Mouse (Mus musculus) hindbrain, embryonic 13.5 days (tissue): Measurements from ENCODE around the gene Gm17660. TPM values are rescaled to one million over a fixed set of nuclear protein-coding genes. Genes with fewer than 3 reads are reported as not detected.

Source experiments
- ATAC-seq: fragments of 200-750 bp; cut with Nextera tagmentation; 2 replicates; pipeline ENCODE4 v1.8.0; 2017; ENCODE audit warnings: moderate TSS enrichment; ENCODE audit not compliant: low FRiP score
- H3K27ac ChIP-seq: fragments of 300-500 bp; sonication (generic); 2 replicates; pipeline ENCODE4 v1.5.1; 2015; ENCODE audit warnings: inconsistent platforms, mild to moderate bottlenecking, moderate library complexity
- H3K27me3 ChIP-seq: fragments of 300-500 bp; sonication (generic); 2 replicates; pipeline ENCODE4 v1.6.1; 2015; ENCODE audit warnings: mild to moderate bottlenecking, inconsistent platforms
- H3K36me3 ChIP-seq: fragments of 300-500 bp; sonication (generic); 2 replicates; pipeline ENCODE4 v1.6.1; 2015; ENCODE audit warnings: mild to moderate bottlenecking, inconsistent platforms
- H3K4me1 ChIP-seq: fragments of 300-500 bp; sonication (generic); replicated peaks from 2 replicates; pipeline ENCODE4 v1.6.1; 2015; ENCODE audit warnings: inconsistent platforms
- H3K4me2 ChIP-seq: fragments of 300-500 bp; sonication (generic); 2 replicates; pipeline ENCODE4 v1.6.1; 2015; ENCODE audit warnings: inconsistent platforms, mild to moderate bottlenecking, moderate library complexity
- H3K4me3 ChIP-seq: fragments of 300-500 bp; sonication (generic); 2 replicates; pipeline ENCODE4 v1.5.1; 2015; ENCODE audit warnings: mild to moderate bottlenecking, inconsistent platforms
- H3K9ac ChIP-seq: fragments of 300-500 bp; sonication (generic); 2 replicates; pipeline ENCODE4 v1.6.1; 2015; ENCODE audit warnings: mild to moderate bottlenecking, inconsistent platforms
- H3K9me3 ChIP-seq: fragments of 300-500 bp; sonication (generic); 2 replicates; pipeline ENCODE4 v1.6.1; 2016; ENCODE audit warnings: inconsistent platforms
- WGBS: fragments of 180-500 bp; shearing (Covaris S2); methylation state at CpG from one replicate; pipeline ENCODE4 v1.1.7; 2015; 5-methylcytosine and 5-hydroxymethylcytosine counted together
- polyA plus RNA-seq: library from polyadenylated mRNA; unstranded; fragments of >200 nt; fragmentation: Nextera tagmentation; extraction: Ambion mirVana; gene quantifications from 2 replicates; pipeline ENCODE4 v1.2.1, GENCODE M21; 2015

The Gm17660 gene
- polyA plus RNA-seq, 1 experiment from 2014 or later, result not detected

GRCm38 (mm10) chr5:104048139-104048538, 29.3 kb downstream of the Gm17660 start:
- Histone ChIP-seq H3K9me3 (no peaks in the 10 kb centered on the region), H3K27ac (no peak overlapping the region), H3K36me3 (peaks cover 26% of the 10 kb centered on the region), H3K4me2 (peak overlapping the region; percentile 66), H3K4me1 (peaks cover 14% of the 10 kb centered on the region), H3K4me3 (no peak overlapping the region; the same call in 1 of the 2 replicates), H3K27me3 (no peaks in the 10 kb centered on the region), H3K9ac (no peak overlapping the region)
- ATAC-seq, result no peak
- 55% methylated on average over 4 of the region's 4 CpGs for WGBS

GRCm38 (mm10) chr5:104047200-104048105, 30.0 kb downstream of the Gm17660 start:
- peaks cover 20% of the 10 kb centered on the region for H3K36me3 ChIP-seq
- 9% methylated on average over 19 of the region's 19 CpGs for WGBS
- no peaks in the 10 kb centered on the region for H3K9me3 ChIP-seq
- peak overlapping the region; percentile 89 for H3K27ac ChIP-seq
- ATAC-seq, result peak; percentile 30; the same call in 1 of the 2 replicates
- H3K4me1 ChIP-seq, result peaks cover 14% of the 10 kb centered on the region
- H3K9ac ChIP-seq, result peak overlapping the region; percentile 86
- H3K4me2 ChIP-seq, result peak overlapping the region; percentile 66
- peak overlapping the region; percentile 85 for H3K4me3 ChIP-seq
- no peaks in the 10 kb centered on the region for H3K27me3 ChIP-seq

GRCm38 (mm10) chr5:104046256-104047199, 30.9 kb downstream of the Gm17660 start, which contains the start of gene Nudt9:
Gene Nudt9, plus strand, starts transcription at chr5:104046306.
- ATAC-seq, result peak; percentile 99
- Histone ChIP-seq H3K4me2 (peak within 1 kb of the TSS; percentile 66), H3K4me3 (peak within 1 kb of the TSS; percentile 85), H3K27ac (peak within 1 kb of the TSS; percentile 89), H3K27me3 (no peaks in the 10 kb centered on the region), H3K4me1 (peaks cover 14% of the 10 kb centered on the region), H3K9ac (peak within 1 kb of the TSS; percentile 86), H3K36me3 (peaks cover 11% of the 10 kb centered on the region), H3K9me3 (no peaks in the 10 kb centered on the region)
- WGBS, result 5% methylated on average over 90 of the region's 90 CpGs

- Histone ChIP-seq H3K9me3 (no peaks in the 10 kb centered on the region), H3K4me3 (no peak overlapping the region), H3K27me3 (no peaks in the 10 kb centered on the region), H3K4me1 (peaks cover 14% of the 10 kb centered on the region), H3K4me2 (no peak overlapping the region), H3K27ac (no peak overlapping the region), H3K36me3 (no peaks in the 10 kb centered on the region), H3K9ac (no peak overlapping the region)
- no peak for ATAC-seq
- WGBS, result 62% methylated on average over 2 of the region's 2 CpGs
These were observed 33.7 kb downstream of the Gm17660 start for GRCm38 (mm10) chr5:104043704-104044103.

- Histone ChIP-seq H3K4me2 (no peak overlapping the region), H3K27me3 (no peaks in the 10 kb centered on the region), H3K9me3 (no peaks in the 10 kb centered on the region), H3K27ac (no peak overlapping the region), H3K9ac (no peak overlapping the region), H3K4me3 (no peak overlapping the region), H3K4me1 (peaks cover 10% of the 10 kb centered on the region), H3K36me3 (no peaks in the 10 kb centered on the region)
- ATAC-seq, result no peak
- 91% methylated on average over 2 of the region's 2 CpGs for WGBS
These were observed 34.5 kb downstream of the Gm17660 start for GRCm38 (mm10) chr5:104042906-104043305.

GRCm38 (mm10) chr5:104039154-104039932, 38.1 kb downstream of the Gm17660 start:
- 68% methylated on average over 6 of the region's 6 CpGs for WGBS
- 0 out of 2 replicates have a peak, but pooled peaks have one; percentile 39 for ATAC-seq

GRCm38 (mm10) chr5:104036686-104037085, 40.7 kb downstream of the Gm17660 start:
- no peaks in the 10 kb centered on the region for H3K36me3 ChIP-seq
- 90% methylated on average over 1 of the region's 1 CpGs for WGBS
- no peak overlapping the region for H3K4me3 ChIP-seq
- no peak overlapping the region for H3K27ac ChIP-seq
- ATAC-seq, result no peak
- no peak overlapping the region for H3K4me2 ChIP-seq
- no peak overlapping the region for H3K9ac ChIP-seq
- H3K4me1 ChIP-seq, result no peaks in the 10 kb centered on the region
- H3K9me3 ChIP-seq, result no peaks in the 10 kb centered on the region
- H3K27me3 ChIP-seq, result no peaks in the 10 kb centered on the region

More at GRCm38 (mm10) chr5:104039154-104039932, 38.1 kb downstream of the Gm17660 start:
- no peaks in the 10 kb centered on the region for H3K9me3 ChIP-seq
- no peak overlapping the region for H3K27ac ChIP-seq
- H3K4me1 ChIP-seq, result no peaks in the 10 kb centered on the region
- H3K4me3 ChIP-seq, result no peak overlapping the region
- H3K4me2 ChIP-seq, result no peak overlapping the region
- H3K27me3 ChIP-seq, result no peaks in the 10 kb centered on the region
- H3K9ac ChIP-seq, result no peak overlapping the region
- H3K36me3 ChIP-seq, result no peaks in the 10 kb centered on the region

- no peak for ATAC-seq
- 74% methylated on average over 1 of the region's 1 CpGs for WGBS
These were observed 41.6 kb downstream of the Gm17660 start for GRCm38 (mm10) chr5:104035824-104036223.

GRCm38 (mm10) chr5:104035066-104035465, 42.3 kb downstream of the Gm17660 start:
- no peak overlapping the region for H3K9ac ChIP-seq

More at GRCm38 (mm10) chr5:104035824-104036223, 41.6 kb downstream of the Gm17660 start:
- Histone ChIP-seq H3K9me3 (no peaks in the 10 kb centered on the region), H3K4me1 (no peaks in the 10 kb centered on the region), H3K27ac (no peak overlapping the region), H3K27me3 (no peaks in the 10 kb centered on the region), H3K4me2 (no peak overlapping the region), H3K36me3 (no peaks in the 10 kb centered on the region), H3K4me3 (no peak overlapping the region), H3K9ac (no peak overlapping the region)

GRCm38 (mm10) chr5:104032434-104033097, 44.8 kb downstream of the Gm17660 start:
- no peak for ATAC-seq
- no peaks in the 10 kb centered on the region for H3K27me3 ChIP-seq
- no peak overlapping the region for H3K4me2 ChIP-seq
- no peaks in the 10 kb centered on the region for H3K9me3 ChIP-seq
- H3K4me3 ChIP-seq, result no peak overlapping the region
- no peak overlapping the region for H3K27ac ChIP-seq
- H3K9ac ChIP-seq, result no peak overlapping the region
- H3K4me1 ChIP-seq, result no peaks in the 10 kb centered on the region
- no peaks in the 10 kb centered on the region for H3K36me3 ChIP-seq
- 87% methylated on average over 2 of the region's 2 CpGs for WGBS

More at GRCm38 (mm10) chr5:104035066-104035465, 42.3 kb downstream of the Gm17660 start:
- no peak overlapping the region for H3K4me3 ChIP-seq
- no peaks in the 10 kb centered on the region for H3K4me1 ChIP-seq
- no peaks in the 10 kb centered on the region for H3K27me3 ChIP-seq
- ATAC-seq, result no peak
- no peaks in the 10 kb centered on the region for H3K9me3 ChIP-seq
- no peaks in the 10 kb centered on the region for H3K36me3 ChIP-seq
- H3K4me2 ChIP-seq, result no peak overlapping the region
- H3K27ac ChIP-seq, result no peak overlapping the region

GRCm38 (mm10) chr5:104025245-104025854, 52.1 kb downstream of the Gm17660 start:
- WGBS, result 48% methylated on average over 17 of the region's 17 CpGs
- Histone ChIP-seq H3K9ac (no peak overlapping the region), H3K4me1 (peaks cover 19% of the 10 kb centered on the region), H3K27me3 (peaks cover 30% of the 10 kb centered on the region), H3K27ac (no peak overlapping the region), H3K4me2 (no peak overlapping the region), H3K4me3 (no peak overlapping the region), H3K9me3 (no peaks in the 10 kb centered on the region), H3K36me3 (no peaks in the 10 kb centered on the region)
- ATAC-seq, result no peak
